Mouse (Mus musculus) erythroblast, adult 5-6 weeks (primary cell): ENCODE measurements around the gene Olfr1150-ps1. TPM values are rescaled to one million over a fixed set of nuclear protein-coding genes. Genes with fewer than 3 reads are reported as not detected.

Source experiments
- ATAC-seq: replicated peaks from 2 replicates; pipeline ENCODE4 v1.8.0; 2016; ENCODE audit warnings: moderate number of reproducible peaks, mild to moderate bottlenecking, moderate TSS enrichment, inconsistent platforms; ENCODE audit not compliant: poor library complexity, low FRiP score, severe bottlenecking
- total RNA-seq, 2 experiments: library from RNA; stranded (forward) in 1 of 2; stranded (reverse) in 1 of 2; fragments of 150-400 nt in 1 of 2; fragments of 200-764, 138-1000 nt in 1 of 2; gene quantifications; 2 replicates each; pipeline versions ENCODE4 v1.2.3 to v1.2.4; 2015 to 2017; ENCODE audit warnings: low replicate concordance in 2 of 2

Olfr1150-ps1 gene
- total RNA-seq (2015; ENCODE audit: low replicate concordance) = not detected in 2 replicates
- 0.09 TPM in 1 of 2 replicates, not detected in the other for total RNA-seq (2017; ENCODE audit: low replicate concordance)

DNA sequence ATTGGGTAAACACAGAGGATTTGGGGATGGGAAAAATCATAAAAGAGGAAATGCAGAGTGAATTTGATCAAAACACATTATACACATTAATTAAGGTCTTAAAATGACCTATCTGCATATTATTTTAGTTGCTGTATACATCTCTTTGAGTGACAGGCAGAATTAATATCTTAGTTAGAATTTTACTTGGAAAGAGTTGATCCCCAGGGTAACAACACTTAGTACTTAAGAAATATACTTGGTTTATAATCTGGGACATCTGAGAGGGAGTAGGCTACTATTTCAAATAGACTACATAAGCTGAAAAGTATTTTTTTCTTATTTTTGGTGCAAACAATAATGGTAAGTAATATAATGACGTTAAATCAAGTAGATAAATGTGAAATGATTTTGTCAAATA, at the start of gene Olfr1150-ps1:
Olfr1150-ps1 (plus strand) TSS at position 301 of the 400 bp plus-strand sequence.
- ATAC-seq = no peak

DNA sequence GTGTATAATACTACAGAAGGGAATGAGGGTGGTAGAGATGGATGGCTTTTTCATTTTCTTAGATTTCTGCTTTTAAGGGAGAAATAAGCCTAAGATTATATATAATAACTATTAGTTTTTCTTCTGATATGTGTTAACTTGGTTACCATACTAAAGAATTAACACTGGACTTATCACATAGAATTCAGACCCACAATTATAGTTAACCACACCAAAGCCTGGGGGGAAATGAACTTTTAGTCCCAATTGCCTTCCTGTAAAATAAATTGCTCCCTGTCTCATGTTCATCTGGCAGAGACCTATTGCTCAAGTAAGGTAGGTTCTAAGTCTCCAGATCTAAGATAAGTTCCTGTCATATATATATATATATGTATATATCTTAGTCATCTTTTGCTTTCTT, 43.5 kb upstream of the Olfr1150-ps1 start, which contains the start of gene Olfr1143:
Olfr1143 (plus strand) TSS at position 301 of the 400 bp plus-strand sequence.
- ATAC-seq = no peak

- ATAC-seq = no peak
Measured at GRCm38 (mm10) chr2:87809522-87809921, 34.3 kb upstream of the Olfr1150-ps1 start, which contains the start of gene Olfr1145. TSS of gene Olfr1145 (plus strand) at chr2:87809822.

GRCm38 (mm10) chr2:87830233-87830632, 13.6 kb upstream of the Olfr1150-ps1 start, which contains the start of gene Olfr1148:
TSS of gene Olfr1148 (plus strand) at chr2:87830533.
- no peak for ATAC-seq

GRCm38 (mm10) chr2:87855562-87855961, 11.8 kb downstream of the Olfr1150-ps1 start, which contains the start of gene Olfr1151:
TSS of gene Olfr1151 (plus strand) at chr2:87855862.
- no peak for ATAC-seq

GRCm38 (mm10) chr2:87866192-87866591, 22.4 kb downstream of the Olfr1150-ps1 start, which contains the start of gene Olfr1152:
TSS of gene Olfr1152 (plus strand) at chr2:87866492.
- ATAC-seq = no peak

- no peak for ATAC-seq
Measured at GRCm38 (mm10) chr2:87894662-87895061, 50.9 kb downstream of the Olfr1150-ps1 start, which contains the start of gene Olfr1153. TSS of gene Olfr1153 (plus strand) at chr2:87894962.

Other genes starting within 250 kb of the Olfr1150-ps1 start
- gene Olfr1130, start 237.8 kb upstream of the Olfr1150-ps1 start, total RNA-seq (2015; ENCODE audit: low replicate concordance) = not detected in 2 replicates
- not detected in 2 replicates for gene Olfr1130, start 237.8 kb upstream of the Olfr1150-ps1 start, total RNA-seq (2017; ENCODE audit: low replicate concordance)
- gene Olfr1131, start 216.9 kb upstream of the Olfr1150-ps1 start, total RNA-seq (2015; ENCODE audit: low replicate concordance) = not detected in 2 replicates
- not detected in 2 replicates for gene Olfr1131, start 216.9 kb upstream of the Olfr1150-ps1 start, total RNA-seq (2017; ENCODE audit: low replicate concordance)
- not detected in 2 replicates for gene Olfr1132, start 206.5 kb upstream of the Olfr1150-ps1 start, total RNA-seq (2015; ENCODE audit: low replicate concordance)
- gene Olfr1132, start 206.5 kb upstream of the Olfr1150-ps1 start, total RNA-seq (2017; ENCODE audit: low replicate concordance) = 0.85 TPM in 1 of 2 replicates, not detected in the other
- not detected in 2 replicates for gene Olfr1133, start 196.6 kb upstream of the Olfr1150-ps1 start, total RNA-seq (2015; ENCODE audit: low replicate concordance)
- gene Olfr1133, start 196.6 kb upstream of the Olfr1150-ps1 start, total RNA-seq (2017; ENCODE audit: low replicate concordance) = not detected in 2 replicates
- gene Olfr1134, start 185.5 kb upstream of the Olfr1150-ps1 start, total RNA-seq (2015; ENCODE audit: low replicate concordance) = not detected in 2 replicates
- not detected in 2 replicates for gene Olfr1134, start 185.5 kb upstream of the Olfr1150-ps1 start, total RNA-seq (2017; ENCODE audit: low replicate concordance)
- gene Olfr1135, start 170.3 kb upstream of the Olfr1150-ps1 start, total RNA-seq (2015; ENCODE audit: low replicate concordance) = not detected in 2 replicates
- not detected in 2 replicates for gene Olfr1135, start 170.3 kb upstream of the Olfr1150-ps1 start, total RNA-seq (2017; ENCODE audit: low replicate concordance)
- gene Olfr1136, start 150.0 kb upstream of the Olfr1150-ps1 start, total RNA-seq (2015; ENCODE audit: low replicate concordance) = not detected in 2 replicates
- not detected in 2 replicates for gene Olfr1136, start 150.0 kb upstream of the Olfr1150-ps1 start, total RNA-seq (2017; ENCODE audit: low replicate concordance)
- gene Olfr1137, start 130.8 kb upstream of the Olfr1150-ps1 start, total RNA-seq (2015; ENCODE audit: low replicate concordance) = not detected in 2 replicates
- gene Olfr1137, start 130.8 kb upstream of the Olfr1150-ps1 start, total RNA-seq (2017; ENCODE audit: low replicate concordance) = 0.98 TPM in 1 of 2 replicates, not detected in the other
- not detected in 2 replicates for gene Olfr1138, start 104.0 kb upstream of the Olfr1150-ps1 start, total RNA-seq (2015; ENCODE audit: low replicate concordance)
- not detected in 2 replicates for gene Olfr1138, start 104.0 kb upstream of the Olfr1150-ps1 start, total RNA-seq (2017; ENCODE audit: low replicate concordance)
- not detected in 2 replicates for gene Olfr1140, start 100.2 kb upstream of the Olfr1150-ps1 start, total RNA-seq (2015; ENCODE audit: low replicate concordance)
- gene Olfr1140, start 100.2 kb upstream of the Olfr1150-ps1 start, total RNA-seq (2017; ENCODE audit: low replicate concordance) = not detected in 2 replicates
- not detected in 2 replicates for gene Olfr1141, start 90.0 kb upstream of the Olfr1150-ps1 start, total RNA-seq (2015; ENCODE audit: low replicate concordance)
- gene Olfr1141, start 90.0 kb upstream of the Olfr1150-ps1 start, total RNA-seq (2017; ENCODE audit: low replicate concordance) = not detected in 2 replicates
- not detected in 2 replicates for gene Olfr152, start 64.5 kb upstream of the Olfr1150-ps1 start, total RNA-seq (2015; ENCODE audit: low replicate concordance)
- gene Olfr152, start 64.5 kb upstream of the Olfr1150-ps1 start, total RNA-seq (2017; ENCODE audit: low replicate concordance) = 2.4 TPM in 1 of 2 replicates, not detected in the other
- gene Olfr1143, start 43.4 kb upstream of the Olfr1150-ps1 start, total RNA-seq (2015; ENCODE audit: low replicate concordance) = not detected in 2 replicates
- gene Olfr1143, start 43.4 kb upstream of the Olfr1150-ps1 start, total RNA-seq (2017; ENCODE audit: low replicate concordance) = not detected in 2 replicates
- not detected in 2 replicates for gene Olfr1145, start 34.2 kb upstream of the Olfr1150-ps1 start, total RNA-seq (2015; ENCODE audit: low replicate concordance)
- gene Olfr1145, start 34.2 kb upstream of the Olfr1150-ps1 start, total RNA-seq (2017; ENCODE audit: low replicate concordance) = not detected in 2 replicates
- gene Olfr1148, start 13.5 kb upstream of the Olfr1150-ps1 start, total RNA-seq (2015; ENCODE audit: low replicate concordance) = not detected in 2 replicates
- gene Olfr1148, start 13.5 kb upstream of the Olfr1150-ps1 start, total RNA-seq (2017; ENCODE audit: low replicate concordance) = not detected in 2 replicates
- not detected in 2 replicates for gene Olfr1151, start 11.9 kb downstream of the Olfr1150-ps1 start, total RNA-seq (2015; ENCODE audit: low replicate concordance)
- 0.56 TPM in 1 of 2 replicates, not detected in the other for gene Olfr1151, start 11.9 kb downstream of the Olfr1150-ps1 start, total RNA-seq (2017; ENCODE audit: low replicate concordance)
- not detected in 2 replicates for gene Olfr1152, start 22.5 kb downstream of the Olfr1150-ps1 start, total RNA-seq (2015; ENCODE audit: low replicate concordance)
- not detected in 2 replicates for gene Olfr1152, start 22.5 kb downstream of the Olfr1150-ps1 start, total RNA-seq (2017; ENCODE audit: low replicate concordance)
- gene Olfr1153, start 51.0 kb downstream of the Olfr1150-ps1 start, total RNA-seq (2015; ENCODE audit: low replicate concordance) = not detected in 2 replicates
- not detected in 2 replicates for gene Olfr1153, start 51.0 kb downstream of the Olfr1150-ps1 start, total RNA-seq (2017; ENCODE audit: low replicate concordance)
- not detected in 2 replicates for gene Olfr1154, start 61.2 kb downstream of the Olfr1150-ps1 start, total RNA-seq (2015; ENCODE audit: low replicate concordance)
- not detected in 2 replicates for gene Olfr1154, start 61.2 kb downstream of the Olfr1150-ps1 start, total RNA-seq (2017; ENCODE audit: low replicate concordance)
- gene Olfr1155, start 101.1 kb downstream of the Olfr1150-ps1 start, total RNA-seq (2015; ENCODE audit: low replicate concordance) = not detected in 2 replicates
- not detected in 2 replicates for gene Olfr1155, start 101.1 kb downstream of the Olfr1150-ps1 start, total RNA-seq (2017; ENCODE audit: low replicate concordance)
- gene Olfr1156, start 109.1 kb downstream of the Olfr1150-ps1 start, total RNA-seq (2015; ENCODE audit: low replicate concordance) = not detected in 2 replicates
- not detected in 2 replicates for gene Olfr1156, start 109.1 kb downstream of the Olfr1150-ps1 start, total RNA-seq (2017; ENCODE audit: low replicate concordance)
- not detected in 2 replicates for gene Olfr1157, start 124.3 kb downstream of the Olfr1150-ps1 start, total RNA-seq (2015; ENCODE audit: low replicate concordance)
- gene Olfr1157, start 124.3 kb downstream of the Olfr1150-ps1 start, total RNA-seq (2017; ENCODE audit: low replicate concordance) = not detected in 2 replicates
- not detected in 2 replicates for gene Olfr74, start 130.7 kb downstream of the Olfr1150-ps1 start, total RNA-seq (2015; ENCODE audit: low replicate concordance)
- gene Olfr74, start 130.7 kb downstream of the Olfr1150-ps1 start, total RNA-seq (2017; ENCODE audit: low replicate concordance) = not detected in 2 replicates
- not detected in 2 replicates for gene Olfr1158, start 146.1 kb downstream of the Olfr1150-ps1 start, total RNA-seq (2015; ENCODE audit: low replicate concordance)
- not detected in 2 replicates for gene Olfr1158, start 146.1 kb downstream of the Olfr1150-ps1 start, total RNA-seq (2017; ENCODE audit: low replicate concordance)
- not detected in 2 replicates for gene Olfr1160, start 164.3 kb downstream of the Olfr1150-ps1 start, total RNA-seq (2015; ENCODE audit: low replicate concordance)
- 0.28 TPM in 1 of 2 replicates, not detected in the other for gene Olfr1160, start 164.3 kb downstream of the Olfr1150-ps1 start, total RNA-seq (2017; ENCODE audit: low replicate concordance)
- not detected in 2 replicates for gene Olfr1161, start 178.8 kb downstream of the Olfr1150-ps1 start, total RNA-seq (2015; ENCODE audit: low replicate concordance)
- gene Olfr1161, start 178.8 kb downstream of the Olfr1150-ps1 start, total RNA-seq (2017; ENCODE audit: low replicate concordance) = not detected in 2 replicates
- not detected in 2 replicates for gene Olfr73, start 193.7 kb downstream of the Olfr1150-ps1 start, total RNA-seq (2015; ENCODE audit: low replicate concordance)
- not detected in 2 replicates for gene Olfr73, start 193.7 kb downstream of the Olfr1150-ps1 start, total RNA-seq (2017; ENCODE audit: low replicate concordance)
- not detected in 2 replicates for gene Olfr1162, start 207.1 kb downstream of the Olfr1150-ps1 start, total RNA-seq (2015; ENCODE audit: low replicate concordance)
- gene Olfr1162, start 207.1 kb downstream of the Olfr1150-ps1 start, total RNA-seq (2017; ENCODE audit: low replicate concordance) = not detected in 2 replicates
- not detected in 2 replicates for gene Olfr1163, start 227.8 kb downstream of the Olfr1150-ps1 start, total RNA-seq (2015; ENCODE audit: low replicate concordance)
- not detected in 2 replicates for gene Olfr1163, start 227.8 kb downstream of the Olfr1150-ps1 start, total RNA-seq (2017; ENCODE audit: low replicate concordance)
- gene Olfr1164, start 250.0 kb downstream of the Olfr1150-ps1 start, total RNA-seq (2015; ENCODE audit: low replicate concordance) = not detected in 2 replicates
- not detected in 2 replicates for gene Olfr1164, start 250.0 kb downstream of the Olfr1150-ps1 start, total RNA-seq (2017; ENCODE audit: low replicate concordance)